Mouse (Mus musculus) myocyte (in vitro differentiated cells): ENCODE data around the gene Slc22a27.

Experiments
- MAX ChIP-seq: IDR thresholded peaks from one replicate; pipeline ENCODE4 v1.6.1; 2011; ENCODE audit warnings: low read depth, mild to moderate bottlenecking, control low read depth
- MYOG ChIP-seq, 3 experiments: IDR thresholded peaks; one replicate each; pipeline ENCODE4 v1.6.1; 2011; ENCODE audit warnings: control low read depth in 2 of 3, low read depth in 2 of 3, mild to moderate bottlenecking in 2 of 3; ENCODE audit not compliant: insufficient read length in 2 of 3, control insufficient read depth in 1 of 3, insufficient read depth in 1 of 3
- POLR2A ChIP-seq: IDR thresholded peaks from one replicate; pipeline ENCODE4 v1.6.1; 2011; ENCODE audit warnings: low read depth, mild to moderate bottlenecking, control low read depth, moderate library complexity; ENCODE audit not compliant: insufficient read length
- POLR2AphosphoS2 ChIP-seq: IDR thresholded peaks from one replicate; pipeline ENCODE4 v1.6.1; 2011; ENCODE audit warnings: low read depth, control low read depth; ENCODE audit not compliant: insufficient read length
- REST ChIP-seq: IDR thresholded peaks from one replicate; pipeline ENCODE4 v1.6.1; 2011; ENCODE audit warnings: mild to moderate bottlenecking, control low read depth, moderate library complexity; ENCODE audit not compliant: insufficient read depth, insufficient read length
- TCF3 ChIP-seq: IDR thresholded peaks from one replicate; pipeline ENCODE4 v1.6.1; 2011; ENCODE audit warnings: low read depth, control low read depth; ENCODE audit not compliant: insufficient read length

DNA sequence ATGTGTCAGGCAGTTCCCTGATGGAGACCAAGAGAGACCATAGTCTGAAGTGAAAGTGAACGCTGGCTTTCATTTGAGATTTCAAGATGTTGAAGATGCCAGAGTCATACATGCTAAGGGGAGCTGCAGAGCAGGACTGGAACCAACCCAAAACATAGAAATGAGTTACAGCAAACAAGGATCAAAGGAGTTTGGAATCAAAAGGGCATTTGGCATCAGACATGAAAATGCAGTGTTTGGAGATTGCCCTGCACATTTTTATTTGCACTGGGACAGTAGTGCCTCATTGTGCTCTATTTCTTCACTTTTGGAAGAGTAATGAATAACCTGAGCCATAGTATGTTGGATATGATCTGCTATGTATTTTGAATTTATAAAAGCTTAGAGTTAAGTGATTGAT lies 89.2 kb downstream of the Slc22a27 start:
- TF ChIP-seq REST (no peak), MYOG (IDR thresholded peaks at IDR 0.05; ENCODE audit: control insufficient read depth in 1 of 3, insufficient read depth in 1 of 3, insufficient read length in 2 of 3, low read depth in 2 of 3) (no peak), POLR2AphosphoS2 (no peak), POLR2A (no peak), TCF3 (no peak), MAX (no peak)
